Mouse (Mus musculus): ENCODE data around the gene Setdb1.

Gene Setdb1

GRCm38 (mm10) chr3:95318548-95318947 lies 38.5 kb downstream of the Setdb1 start:
- peak in 1 of 2 experiments; percentile 13 for DNase-seq

- peak; percentile 68 to 72 for DNase-seq
Measured at GRCm38 (mm10) chr3:95317414-95318080, 39.5 kb downstream of the Setdb1 start.

GRCm38 (mm10) chr3:95315844-95316550 lies 41.0 kb downstream of the Setdb1 start:
- DNase-seq = no peak

- DNase-seq = peak; percentile 88 to 92
Measured at GRCm38 (mm10) chr3:95315094-95315843, 41.7 kb downstream of the Setdb1 start.

- DNase-seq = no peak
Measured at GRCm38 (mm10) chr3:95314486-95315093, 42.4 kb downstream of the Setdb1 start, which contains the start of gene Cers2. TSS of gene Cers2 (plus strand) at chr3:95314791.

- no peak for DNase-seq
Measured at GRCm38 (mm10) chr3:95314075-95314474, 42.9 kb downstream of the Setdb1 start.

- DNase-seq = no peak
Measured at GRCm38 (mm10) chr3:95313476-95313875, 43.5 kb downstream of the Setdb1 start.

- DNase-seq = no peak
Measured at GRCm38 (mm10) chr3:95312623-95313022, 44.4 kb downstream of the Setdb1 start.

- DNase-seq = peak; percentile 80 to 84
Measured at GRCm38 (mm10) chr3:95310968-95311882, 45.8 kb downstream of the Setdb1 start.

GRCm38 (mm10) chr3:95310496-95310895 lies 46.5 kb downstream of the Setdb1 start:
- no peak for DNase-seq

- no peak for DNase-seq
Measured at GRCm38 (mm10) chr3:95307100-95307499, 49.9 kb downstream of the Setdb1 start, which contains the start of gene Anxa9. TSS of gene Anxa9 (minus strand) at chr3:95307176.

GRCm38 (mm10) chr3:95306244-95306643 lies 50.8 kb downstream of the Setdb1 start:
- DNase-seq = no peak

- no peak for DNase-seq
Measured at GRCm38 (mm10) chr3:95301204-95301796, 55.7 kb downstream of the Setdb1 start.

GRCm38 (mm10) chr3:95298018-95298417 lies 59.0 kb downstream of the Setdb1 start:
- DNase-seq = no peak

GRCm38 (mm10) chr3:95296103-95296469 lies 60.9 kb downstream of the Setdb1 start:
- DNase-seq = peak; percentile 61 to 69

GRCm38 (mm10) chr3:95295321-95296102 lies 61.5 kb downstream of the Setdb1 start:
- DNase-seq = no peak

GRCm38 (mm10) chr3:95294718-95295117 lies 62.3 kb downstream of the Setdb1 start:
- no peak for DNase-seq

- DNase-seq = no peak
Measured at GRCm38 (mm10) chr3:95294316-95294715, 62.7 kb downstream of the Setdb1 start.

GRCm38 (mm10) chr3:95293537-95293936 lies 63.5 kb downstream of the Setdb1 start:
- no peak for DNase-seq

- no peak for DNase-seq
Measured at GRCm38 (mm10) chr3:95292899-95293298, 64.1 kb downstream of the Setdb1 start.

- DNase-seq = no peak
Measured at GRCm38 (mm10) chr3:95291041-95291440, 66.0 kb downstream of the Setdb1 start.

All from cerebellum, postnatal 10 days (tissue).